Mouse (Mus musculus) heart, embryonic 15.5 days (tissue): ENCODE measurements around the gene Irgm1. TPM values are rescaled to one million over a fixed set of nuclear protein-coding genes. Genes with fewer than 3 reads are reported as not detected.

Source experiments
- ATAC-seq: fragments of 200-750 bp; cut with Nextera tagmentation; replicated peaks from 2 replicates; pipeline ENCODE4 v1.8.0; 2017; ENCODE audit warnings: low read depth, moderate TSS enrichment; ENCODE audit not compliant: insufficient number of reproducible peaks, insufficient read depth, low FRiP score
- H3K27ac ChIP-seq: fragments of 300-500 bp; sonication (generic); 2 replicates; pipeline ENCODE4 v1.5.1; 2015; ENCODE audit warnings: mild to moderate bottlenecking, inconsistent platforms
- H3K27me3 ChIP-seq: fragments of 300-500 bp; sonication (generic); 2 replicates; pipeline ENCODE4 v1.6.1; 2015; ENCODE audit warnings: inconsistent platforms
- H3K36me3 ChIP-seq: fragments of 300-500 bp; sonication (generic); 2 replicates; pipeline ENCODE4 v1.6.1; 2015; ENCODE audit warnings: mild to moderate bottlenecking, inconsistent platforms
- H3K4me1 ChIP-seq: fragments of 300-500 bp; sonication (generic); replicated peaks from 2 replicates; pipeline ENCODE4 v1.6.1; 2015; ENCODE audit warnings: inconsistent platforms
- H3K4me2 ChIP-seq: fragments of 300-500 bp; sonication (generic); 2 replicates; pipeline ENCODE4 v1.6.1; 2015; ENCODE audit warnings: inconsistent platforms, mild to moderate bottlenecking, moderate library complexity
- H3K4me3 ChIP-seq: fragments of 300-500 bp; sonication (generic); 2 replicates; pipeline ENCODE4 v1.5.1; 2015; ENCODE audit warnings: mild to moderate bottlenecking, inconsistent platforms
- H3K9ac ChIP-seq: fragments of 300-500 bp; sonication (generic); 2 replicates; pipeline ENCODE4 v1.6.1; 2015; ENCODE audit warnings: mild to moderate bottlenecking, inconsistent platforms
- H3K9me3 ChIP-seq: fragments of 300-500 bp; sonication (generic); replicated peaks from 2 replicates; pipeline ENCODE4 v1.6.1; 2016; ENCODE audit warnings: inconsistent platforms
- WGBS: fragments of 180-500 bp; shearing (Covaris S2); methylation state at CpG from one replicate; pipeline ENCODE4 v1.1.7; 2015; ENCODE audit warnings: mixed read lengths; 5-methylcytosine and 5-hydroxymethylcytosine counted together
- polyA plus RNA-seq: library from polyadenylated mRNA; unstranded; fragments of >200 nt; fragmentation: Nextera tagmentation; extraction: Ambion mirVana; gene quantifications from 2 replicates; pipeline ENCODE4 v1.2.1, GENCODE M21; 2015

Gene Irgm1
- polyA plus RNA-seq, 1 experiment from 2014 or later = 8.9 TPM

DNA sequence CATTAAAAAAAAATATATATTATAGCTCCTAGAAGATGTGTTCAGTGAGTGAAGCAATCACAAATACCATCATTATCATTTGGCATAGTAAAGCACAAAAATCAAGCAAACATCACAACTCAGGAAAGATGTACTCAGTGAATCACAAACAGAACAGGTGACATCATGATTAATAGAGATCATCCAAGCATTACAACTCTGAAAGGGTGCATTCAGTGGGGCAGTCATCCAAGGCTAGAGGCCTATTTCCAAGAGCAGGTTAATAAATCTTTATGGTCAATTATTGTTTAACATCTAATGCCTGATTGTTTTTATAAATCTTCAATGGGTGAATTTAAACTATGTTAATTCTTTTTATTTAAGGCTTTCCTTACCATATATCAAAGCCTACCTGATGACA lies 30.7 kb downstream of the Irgm1 start:
- Histone ChIP-seq H3K36me3 (no peaks in the 10 kb centered on the region), H3K27me3 (0 out of 2 replicates have a peak, but pooled peaks cover 13% of the 10 kb centered on the region), H3K9ac (no peak overlapping the region), H3K4me1 (peaks cover 13% of the 10 kb centered on the region), H3K4me3 (no peak overlapping the region), H3K27ac (no peak overlapping the region), H3K9me3 (no peaks in the 10 kb centered on the region), H3K4me2 (no peak overlapping the region)
- no peak for ATAC-seq

DNA sequence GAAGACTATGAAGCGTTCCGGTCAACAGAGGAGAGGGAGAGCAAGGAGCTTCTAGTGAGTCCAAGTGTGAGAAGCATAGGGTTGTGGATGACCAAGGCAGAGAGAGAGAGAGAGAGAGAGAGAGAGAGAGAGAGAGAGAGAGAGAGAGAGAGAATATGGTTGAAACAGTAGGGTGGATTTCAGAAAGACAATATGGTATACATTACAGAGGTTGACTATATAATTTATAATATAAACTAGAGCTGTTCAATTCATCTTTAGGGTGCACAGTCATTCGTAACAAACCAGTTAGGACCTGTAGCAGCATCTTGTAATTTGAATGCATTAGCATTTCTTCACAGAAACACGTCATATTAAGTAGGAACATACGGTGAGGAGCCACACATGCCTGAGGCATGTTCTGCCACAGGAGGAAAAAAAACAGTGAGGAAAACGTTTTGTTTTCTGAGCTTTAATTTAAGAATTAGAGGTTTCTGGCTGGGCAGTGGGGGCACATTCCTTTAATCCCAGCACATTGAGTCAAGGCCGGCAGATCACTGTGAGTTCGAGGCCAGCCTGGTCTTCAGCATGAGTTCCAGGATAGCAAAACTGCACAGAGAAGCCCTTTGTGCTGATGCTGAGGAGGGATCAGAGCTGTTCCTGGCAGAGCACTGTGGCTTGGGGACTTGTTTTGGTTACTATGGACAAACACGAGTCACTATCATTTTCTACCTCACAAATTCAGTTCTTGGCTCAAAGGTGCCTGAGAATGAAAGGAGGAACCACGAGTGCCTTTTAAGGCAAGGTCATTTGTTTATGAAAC lies 32.4 kb downstream of the Irgm1 start:
- Histone ChIP-seq H3K27me3 (0 out of 2 replicates have a peak, but pooled peaks cover 13% of the 10 kb centered on the region), H3K4me3 (peak overlapping the region; percentile 81), H3K4me2 (peak overlapping the region; percentile 92), H3K36me3 (no peaks in the 10 kb centered on the region), H3K9ac (no peak overlapping the region), H3K9me3 (no peaks in the 10 kb centered on the region), H3K27ac (no peak overlapping the region), H3K4me1 (peaks cover 13% of the 10 kb centered on the region)
- ATAC-seq = no peak
- 78% methylated on average over 10 of the region's 10 CpGs for WGBS

DNA sequence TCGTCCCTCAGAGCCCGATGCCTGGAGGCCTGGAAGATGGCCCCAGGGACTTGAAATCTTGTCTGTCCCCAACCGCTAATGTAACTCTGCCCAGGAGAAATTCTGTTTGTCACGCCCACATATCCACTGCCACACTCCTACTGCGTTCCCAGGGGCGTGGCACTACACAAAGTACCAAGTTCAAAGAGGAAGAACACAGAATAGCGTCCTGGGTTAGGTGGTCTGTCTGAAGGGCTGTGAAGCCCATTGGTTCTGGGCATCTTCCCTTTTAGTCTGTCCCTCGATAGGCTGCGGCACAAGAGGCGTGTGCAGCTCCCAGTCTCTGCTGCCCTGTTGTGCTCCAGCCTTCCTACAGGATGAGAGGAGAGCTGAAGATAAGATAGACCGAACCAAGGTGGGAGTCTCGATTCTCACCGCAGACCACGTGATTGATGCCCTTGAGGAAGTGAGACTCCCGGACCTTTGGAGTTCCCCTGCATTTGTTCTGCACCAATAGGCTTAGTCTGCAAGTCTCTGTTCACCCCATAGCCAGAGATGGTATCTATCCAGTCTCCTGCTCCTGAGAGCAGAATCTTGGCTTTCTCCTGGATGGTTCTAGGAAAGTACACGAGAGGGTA lies 33.2 kb downstream of the Irgm1 start:
- no peaks in the 10 kb centered on the region for H3K9me3 ChIP-seq
- peak overlapping the region; percentile 92 for H3K4me2 ChIP-seq
- no peaks in the 10 kb centered on the region for H3K36me3 ChIP-seq
- H3K27me3 ChIP-seq = 0 out of 2 replicates have a peak, but pooled peaks cover 13% of the 10 kb centered on the region
- 1% methylated on average over 16 of the region's 16 CpGs for WGBS
- peak overlapping the region; percentile 74 for H3K9ac ChIP-seq
- no peak for ATAC-seq
- peak overlapping the region; percentile 63 for H3K27ac ChIP-seq
- peak overlapping the region; percentile 81 for H3K4me3 ChIP-seq
- H3K4me1 ChIP-seq = peaks cover 13% of the 10 kb centered on the region

DNA sequence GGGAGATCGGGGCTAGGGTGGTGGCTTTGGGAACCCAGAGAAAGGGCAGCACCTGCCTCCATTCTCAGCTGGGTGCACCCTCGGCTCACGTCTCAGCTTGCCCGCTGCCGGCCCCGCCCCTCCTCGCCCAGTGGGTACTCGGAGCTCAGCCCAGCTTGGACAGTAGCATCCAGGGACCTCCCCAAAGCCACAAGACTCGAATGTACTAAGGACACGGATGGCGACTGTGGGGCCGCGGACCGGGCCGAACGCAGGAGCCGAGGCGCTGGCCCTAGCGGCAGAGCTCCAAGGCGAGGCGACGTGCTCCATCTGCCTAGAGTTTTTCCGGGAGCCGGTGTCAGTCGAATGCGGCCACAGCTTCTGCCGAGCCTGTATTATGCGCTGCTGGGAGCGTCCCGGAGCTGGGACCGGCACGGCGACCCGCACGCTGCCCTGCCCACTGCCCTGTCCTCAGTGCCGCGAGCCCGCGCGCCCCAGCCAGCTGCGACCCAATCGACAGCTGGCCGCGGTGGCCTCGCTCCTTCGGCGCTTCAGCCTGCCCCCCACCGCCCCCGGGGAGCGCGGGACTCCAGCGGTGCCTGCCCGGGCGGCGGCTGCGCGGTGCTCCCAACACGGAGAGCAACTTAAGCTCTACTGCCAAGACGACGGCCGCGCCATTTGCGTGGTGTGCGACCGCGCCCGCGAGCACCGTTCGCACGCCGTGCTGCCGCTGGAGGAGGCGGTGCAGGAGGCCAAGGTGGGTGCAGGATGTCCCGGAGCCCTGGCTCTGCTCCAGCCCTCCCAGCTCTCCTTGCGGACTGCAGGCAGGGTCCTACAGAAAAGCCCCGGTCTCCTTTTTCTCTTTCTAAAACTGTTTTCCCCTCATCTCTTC lies 33.9 kb downstream of the Irgm1 start:
- peak overlapping the region; percentile 92 for H3K4me2 ChIP-seq
- 0 out of 2 replicates have a peak, but pooled peaks cover 13% of the 10 kb centered on the region for H3K27me3 ChIP-seq
- peak overlapping the region; percentile 81 for H3K4me3 ChIP-seq
- H3K27ac ChIP-seq = peak overlapping the region; percentile 63
- no peaks in the 10 kb centered on the region for H3K9me3 ChIP-seq
- H3K4me1 ChIP-seq = peaks cover 17% of the 10 kb centered on the region
- peak overlapping the region; percentile 74 for H3K9ac ChIP-seq
- no peaks in the 10 kb centered on the region for H3K36me3 ChIP-seq
- under 1% methylated on average over 77 of the region's 77 CpGs for WGBS
- peak; percentile 44; the same call in 1 of the 2 replicates for ATAC-seq

DNA sequence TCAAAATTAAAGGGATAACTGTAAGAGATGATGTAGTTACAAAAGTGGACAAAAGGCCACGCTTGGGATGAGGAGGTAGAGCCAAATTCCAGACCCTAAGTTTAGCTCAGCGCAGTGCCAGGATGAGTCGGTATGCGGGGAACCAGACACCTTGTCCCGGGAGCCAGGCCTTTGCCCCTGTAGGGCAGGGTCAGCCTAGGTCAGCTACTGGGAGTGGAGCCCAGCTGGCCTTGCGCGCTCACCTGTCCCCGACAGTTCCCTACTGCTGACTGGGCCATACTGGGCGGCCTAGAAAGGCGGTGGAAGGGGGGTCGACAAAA lies 34.5 kb downstream of the Irgm1 start:
- Histone ChIP-seq H3K9me3 (no peaks in the 10 kb centered on the region), H3K36me3 (no peaks in the 10 kb centered on the region), H3K9ac (peak overlapping the region; percentile 74), H3K4me1 (peaks cover 17% of the 10 kb centered on the region), H3K27me3 (0 out of 2 replicates have a peak, but pooled peaks cover 13% of the 10 kb centered on the region), H3K27ac (peak overlapping the region; percentile 63), H3K4me2 (peak overlapping the region; percentile 92), H3K4me3 (peak overlapping the region; percentile 81)
- ATAC-seq = no peak
- 15% methylated on average over 11 of the region's 11 CpGs for WGBS

GRCm38 (mm10) chr11:48835923-48836322 lies 35.6 kb downstream of the Irgm1 start:
- Histone ChIP-seq H3K9ac (no peak overlapping the region), H3K27ac (no peak overlapping the region), H3K4me3 (no peak overlapping the region), H3K4me2 (no peak overlapping the region), H3K4me1 (peaks cover 17% of the 10 kb centered on the region), H3K36me3 (no peaks in the 10 kb centered on the region), H3K27me3 (0 out of 2 replicates have a peak, but pooled peaks cover 13% of the 10 kb centered on the region), H3K9me3 (no peaks in the 10 kb centered on the region)
- no peak for ATAC-seq
- 66% methylated on average over 6 of the region's 6 CpGs for WGBS

DNA sequence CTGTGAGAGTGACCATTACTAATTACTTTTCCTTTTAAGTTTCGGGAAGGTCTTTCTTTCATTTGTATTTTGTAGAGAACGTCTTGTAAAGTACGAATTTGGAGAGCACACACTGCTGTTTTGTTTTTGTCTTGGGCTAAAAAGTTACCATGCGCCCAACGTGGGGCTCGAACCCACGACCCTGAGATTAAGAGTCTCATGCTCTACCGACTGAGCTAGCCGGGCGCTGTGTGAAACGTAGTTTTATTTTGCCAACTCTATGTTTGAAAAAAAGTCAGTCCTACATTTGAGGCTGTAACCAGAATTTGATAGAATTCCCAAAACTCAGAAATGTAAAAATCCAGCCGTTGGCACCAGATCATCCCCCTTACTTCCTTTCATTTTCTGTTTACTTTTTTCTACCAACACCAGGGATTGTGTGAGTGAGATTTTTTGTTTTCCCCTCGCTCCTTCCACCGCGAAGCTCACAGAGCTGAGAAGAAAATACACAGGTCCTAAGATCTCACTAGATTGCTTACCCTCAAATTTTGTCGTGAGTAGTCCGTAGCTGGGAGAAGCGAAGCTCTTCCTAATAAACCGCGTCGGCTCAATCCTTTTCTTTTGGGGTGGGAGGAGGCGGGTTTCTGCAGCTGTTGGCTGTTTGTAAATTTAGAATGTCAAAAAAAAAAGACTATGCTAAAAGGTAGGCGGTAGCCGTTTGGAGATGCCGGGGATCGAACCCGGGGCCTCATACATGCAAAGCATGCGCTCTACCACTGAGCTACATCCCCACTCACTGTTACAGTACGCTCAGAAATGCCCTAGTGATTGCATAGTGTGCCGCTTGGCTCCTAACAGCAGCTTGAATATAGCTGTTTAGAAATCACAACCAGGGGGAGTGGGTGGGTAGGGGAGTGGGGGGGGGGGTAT lies 37.5 kb downstream of the Irgm1 start:
- H3K9me3 ChIP-seq = no peaks in the 10 kb centered on the region
- 0 out of 2 replicates have a peak, but pooled peaks cover 9% of the 10 kb centered on the region for H3K27me3 ChIP-seq
- peak overlapping the region; percentile 63 for H3K4me3 ChIP-seq
- H3K4me2 ChIP-seq = peak overlapping the region; percentile 64
- H3K9ac ChIP-seq = peak overlapping the region; percentile 58
- no peaks in the 10 kb centered on the region for H3K36me3 ChIP-seq
- ATAC-seq = peak; percentile 83
- 1% methylated on average over 30 of the region's 30 CpGs for WGBS
- H3K4me1 ChIP-seq = peaks cover 22% of the 10 kb centered on the region
- peak overlapping the region; percentile 74 for H3K27ac ChIP-seq

- Histone ChIP-seq H3K27me3 (0 out of 2 replicates have a peak, but pooled peaks cover 9% of the 10 kb centered on the region), H3K9ac (no peak overlapping the region), H3K9me3 (no peaks in the 10 kb centered on the region), H3K36me3 (no peaks in the 10 kb centered on the region), H3K4me1 (peaks cover 16% of the 10 kb centered on the region), H3K4me2 (peak overlapping the region; percentile 64), H3K27ac (peak overlapping the region; percentile 74; the same call in 1 of the 2 replicates), H3K4me3 (peak overlapping the region; percentile 63)
- WGBS = 39% methylated on average over 9 of the region's 9 CpGs
- ATAC-seq = no peak
Measured at GRCm38 (mm10) chr11:48833078-48833730, 38.3 kb downstream of the Irgm1 start.

DNA sequence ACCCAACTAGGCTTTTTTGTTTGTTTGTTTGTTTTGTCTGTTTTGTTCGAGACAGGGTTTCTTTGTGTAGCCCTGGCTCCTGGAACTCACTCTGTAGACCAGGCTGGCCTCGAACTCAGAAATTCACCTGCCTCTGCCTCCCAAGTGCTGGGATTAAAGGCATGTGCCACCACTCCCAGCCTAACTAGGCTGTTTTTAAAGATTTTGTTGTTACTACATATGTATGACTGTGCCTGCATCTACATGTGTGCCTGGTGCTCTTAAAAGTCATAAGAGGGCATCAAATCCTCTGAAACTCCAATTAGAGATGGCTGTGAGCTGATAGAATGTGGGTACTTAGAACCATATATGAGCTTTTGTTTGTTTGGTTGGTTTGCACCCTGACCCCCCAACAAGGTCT lies 40.2 kb downstream of the Irgm1 start:
- Histone ChIP-seq H3K4me1 (peaks cover 11% of the 10 kb centered on the region), H3K9me3 (no peaks in the 10 kb centered on the region), H3K9ac (no peak overlapping the region), H3K4me2 (no peak overlapping the region), H3K27ac (no peak overlapping the region), H3K36me3 (no peaks in the 10 kb centered on the region), H3K4me3 (no peak overlapping the region), H3K27me3 (0 out of 2 replicates have a peak, but pooled peaks cover 1% of the 10 kb centered on the region)
- ATAC-seq = no peak
- WGBS = 75% methylated on average over 2 of the region's 2 CpGs

DNA sequence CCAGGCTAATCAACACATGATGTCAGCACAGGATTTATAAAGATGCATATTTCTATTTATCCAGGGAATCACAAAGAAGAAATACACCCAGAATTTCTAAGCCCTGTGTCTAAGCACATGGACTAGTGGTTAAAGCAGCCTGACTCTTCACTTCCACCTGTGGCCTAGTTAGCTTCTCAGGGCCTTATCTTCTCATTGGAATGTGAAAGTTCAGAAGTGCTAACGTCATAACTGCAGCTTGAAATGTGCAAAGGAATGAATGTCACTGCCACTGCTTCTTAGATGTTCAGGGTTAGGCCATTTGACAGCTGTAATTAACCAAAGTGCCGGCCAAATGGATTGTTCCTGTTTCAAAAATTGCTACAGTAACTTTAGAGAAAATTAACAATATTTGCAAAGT lies 41.2 kb downstream of the Irgm1 start:
- no peak overlapping the region for H3K4me2 ChIP-seq
- ATAC-seq = no peak
- H3K4me3 ChIP-seq = no peak overlapping the region
- no peak overlapping the region for H3K27ac ChIP-seq
- no peak overlapping the region for H3K9ac ChIP-seq
- H3K27me3 ChIP-seq = no peaks in the 10 kb centered on the region
- no peaks in the 10 kb centered on the region for H3K9me3 ChIP-seq
- 30% methylated on average over 2 of the region's 2 CpGs for WGBS
- H3K36me3 ChIP-seq = no peaks in the 10 kb centered on the region
- H3K4me1 ChIP-seq = peaks cover 11% of the 10 kb centered on the region
